Mouse (Mus musculus): Measurements from ENCODE around the gene Cpsf7. TPM values are rescaled to one million over a fixed set of nuclear protein-coding genes. Genes with fewer than 3 reads are reported as not detected.

Cpsf7 gene
- polyA plus RNA-seq, 1 experiment from 2014 or later, result 8.5 TPM

- 77% methylated on average over 6 of the region's 6 CpGs for WGBS (ENCODE audit: insufficient replicate concordance)
- ATAC-seq, result no peak
- no peak for DNase-seq
- 0 out of 2 replicates have a peak overlapping the region, but pooled peaks have one; percentile 9 for H3K4me2 ChIP-seq (ENCODE audit: low read depth, low read length)
- H3K4me1 ChIP-seq (ENCODE audit: insufficient read depth), result peaks cover 40% of the 10 kb centered on the region
- no peak overlapping the region for H3K4me3 ChIP-seq (ENCODE audit: low read depth, low read length)
- no peak for TF ChIP-seq CTCF (IDR thresholded peaks at IDR 0.05; ENCODE audit: low read depth)
- TF ChIP-seq EP300 (IDR thresholded peaks at IDR 0.05; ENCODE audit: low read depth), result no peak
- peaks cover 30% of the 10 kb centered on the region for H3K36me3 ChIP-seq (replicated peaks; ENCODE audit: insufficient read depth, low read length)
- peak overlapping the region; percentile 18; the same call in 1 of the 2 replicates for H3K27ac ChIP-seq (ENCODE audit: low read depth)
- no peak overlapping the region for H3K9ac ChIP-seq (replicated peaks)
- no peaks in the 10 kb centered on the region for H3K9me3 ChIP-seq (ENCODE audit: low read length)
- no peaks in the 10 kb centered on the region for H3K27me3 ChIP-seq (ENCODE audit: insufficient read depth, low read length)
Observed at GRCm38 (mm10) chr19:10581984-10582383, 56.9 kb downstream of the Cpsf7 start.

DNA sequence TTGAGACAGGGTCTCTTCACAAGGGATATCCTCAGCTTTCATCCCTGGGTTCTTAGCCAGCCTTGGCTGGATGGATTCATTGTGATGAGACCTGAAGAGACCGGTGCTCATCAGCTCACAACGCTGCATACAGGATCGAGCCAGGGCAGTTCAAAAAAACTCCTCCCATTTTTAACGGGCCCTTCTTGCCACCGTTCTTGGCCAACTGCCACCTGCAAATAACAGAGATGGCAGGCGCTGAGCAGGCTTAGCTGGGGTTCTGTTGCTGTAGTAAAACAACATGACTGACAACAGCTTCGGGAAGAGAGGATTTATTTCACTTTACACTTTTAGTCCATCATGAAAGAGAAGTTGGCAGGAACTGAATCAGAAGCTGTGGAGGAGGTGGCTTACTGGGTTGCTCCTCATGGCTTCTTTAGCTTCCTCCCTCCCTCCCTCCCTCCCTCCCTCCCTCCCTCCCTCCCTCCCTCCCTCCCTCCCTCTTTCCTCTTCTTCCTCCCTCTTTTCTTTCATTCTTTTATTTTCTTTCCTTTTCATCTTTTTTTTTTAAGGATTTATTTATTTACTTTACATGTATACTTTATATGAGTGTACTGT, 58.6 kb downstream of the Cpsf7 start:
- H3K27ac ChIP-seq (ENCODE audit: low read depth), result no peak overlapping the region
- no peak overlapping the region for H3K4me3 ChIP-seq (ENCODE audit: low read depth, low read length)
- ATAC-seq, result no peak
- DNase-seq, result no peak
- H3K4me2 ChIP-seq (ENCODE audit: low read depth, low read length), result no peak overlapping the region
- 51% methylated on average over 7 of the region's 7 CpGs for WGBS (ENCODE audit: insufficient replicate concordance)
- no peaks in the 10 kb centered on the region for H3K9me3 ChIP-seq (ENCODE audit: low read length)
- H3K36me3 ChIP-seq (replicated peaks; ENCODE audit: insufficient read depth, low read length), result peaks cover 43% of the 10 kb centered on the region
- TF ChIP-seq CTCF (IDR thresholded peaks at IDR 0.05; ENCODE audit: low read depth) (no peak), EP300 (IDR thresholded peaks at IDR 0.05; ENCODE audit: low read depth) (no peak)
- no peak overlapping the region for H3K9ac ChIP-seq (replicated peaks)
- H3K4me1 ChIP-seq (ENCODE audit: insufficient read depth), result peaks cover 36% of the 10 kb centered on the region
- H3K27me3 ChIP-seq (ENCODE audit: insufficient read depth, low read length), result no peaks in the 10 kb centered on the region

DNA sequence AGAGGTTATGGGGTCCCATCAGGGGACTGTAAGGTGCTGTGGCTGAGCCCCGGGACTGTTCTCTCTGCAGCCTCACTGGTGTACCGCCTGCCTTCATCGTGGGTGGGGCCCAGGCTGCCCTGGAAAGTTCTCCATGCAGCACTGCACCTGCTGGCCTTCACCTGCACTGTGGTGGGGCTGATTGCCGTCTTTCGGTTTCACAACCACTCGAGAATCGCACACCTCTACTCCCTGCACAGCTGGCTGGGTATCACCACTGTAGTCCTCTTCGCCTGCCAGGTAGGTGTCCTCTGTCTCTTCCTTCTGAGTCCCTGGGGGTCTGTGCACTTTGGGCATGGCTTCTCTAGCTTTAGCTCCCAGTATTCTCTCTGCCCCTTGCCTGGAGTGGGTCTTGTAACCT, 60.0 kb downstream of the Cpsf7 start:
- Histone ChIP-seq H3K36me3 (replicated peaks; ENCODE audit: insufficient read depth, low read length) (peaks cover 51% of the 10 kb centered on the region), H3K9me3 (ENCODE audit: low read length) (no peaks in the 10 kb centered on the region), H3K4me1 (ENCODE audit: insufficient read depth) (peaks cover 30% of the 10 kb centered on the region), H3K4me2 (ENCODE audit: low read depth, low read length) (peak overlapping the region; percentile 18; the same call in 1 of the 2 replicates), H3K27ac (ENCODE audit: low read depth) (no peak overlapping the region), H3K27me3 (ENCODE audit: insufficient read depth, low read length) (no peaks in the 10 kb centered on the region), H3K9ac (replicated peaks) (no peak overlapping the region), H3K4me3 (ENCODE audit: low read depth, low read length) (no peak overlapping the region)
- TF ChIP-seq CTCF (IDR thresholded peaks at IDR 0.05; ENCODE audit: low read depth) (no peak), EP300 (IDR thresholded peaks at IDR 0.05; ENCODE audit: low read depth) (no peak)
- DNase-seq (peak; percentile 35), ATAC-seq (peak; percentile 26)
- WGBS (ENCODE audit: insufficient replicate concordance), result 70% methylated on average over 8 of the region's 8 CpGs

DNA sequence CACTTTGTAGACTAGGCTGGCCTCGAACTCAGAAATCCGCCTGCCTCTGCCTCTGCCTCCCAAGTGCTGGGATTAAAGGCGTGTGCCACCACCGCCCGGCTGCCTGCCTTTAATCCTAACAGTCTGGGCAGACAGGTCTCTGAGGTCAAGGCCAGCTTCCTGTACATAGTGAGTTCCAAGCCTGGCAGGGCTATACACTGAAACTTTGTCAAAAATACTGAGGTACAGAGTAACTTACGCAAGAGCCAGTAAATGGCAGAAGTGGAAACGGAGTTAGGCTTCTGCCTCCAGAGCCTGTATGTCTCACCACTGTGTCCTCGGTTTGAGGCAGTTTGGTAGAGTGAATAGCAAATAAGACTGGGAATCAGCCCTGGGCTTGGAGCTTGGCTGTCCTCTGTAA, 62.2 kb downstream of the Cpsf7 start:
- 63% methylated on average over 8 of the region's 8 CpGs for WGBS (ENCODE audit: insufficient replicate concordance)
- TF ChIP-seq CTCF (IDR thresholded peaks at IDR 0.05; ENCODE audit: low read depth), result no peak
- TF ChIP-seq EP300 (IDR thresholded peaks at IDR 0.05; ENCODE audit: low read depth), result no peak
- Histone ChIP-seq H3K36me3 (replicated peaks; ENCODE audit: insufficient read depth, low read length) (peaks cover 52% of the 10 kb centered on the region), H3K9me3 (ENCODE audit: low read length) (no peaks in the 10 kb centered on the region), H3K9ac (replicated peaks) (no peak overlapping the region), H3K4me2 (ENCODE audit: low read depth, low read length) (no peak overlapping the region), H3K4me1 (ENCODE audit: insufficient read depth) (peaks cover 29% of the 10 kb centered on the region), H3K27ac (ENCODE audit: low read depth) (peak overlapping the region; percentile 29; the same call in 1 of the 2 replicates), H3K4me3 (ENCODE audit: low read depth, low read length) (no peak overlapping the region), H3K27me3 (ENCODE audit: insufficient read depth, low read length) (no peaks in the 10 kb centered on the region)
- DNase-seq (no peak), ATAC-seq (no peak)

- H3K9ac ChIP-seq (replicated peaks), result peak overlapping the region; percentile 26; the same call in 1 of the 2 replicates
- peaks cover 53% of the 10 kb centered on the region for H3K36me3 ChIP-seq (replicated peaks; ENCODE audit: insufficient read depth, low read length)
- H3K4me2 ChIP-seq (ENCODE audit: low read depth, low read length), result no peak overlapping the region
- ATAC-seq (peak; percentile 7; the same call in 1 of the 2 replicates), DNase-seq (peak; percentile 32)
- peaks cover 31% of the 10 kb centered on the region for H3K4me1 ChIP-seq (ENCODE audit: insufficient read depth)
- peak overlapping the region; percentile 45 for H3K27ac ChIP-seq (ENCODE audit: low read depth)
- H3K4me3 ChIP-seq (ENCODE audit: low read depth, low read length), result no peak overlapping the region
- WGBS (ENCODE audit: insufficient replicate concordance), result 53% methylated on average over 5 of the region's 5 CpGs
- TF ChIP-seq CTCF (IDR thresholded peaks at IDR 0.05; ENCODE audit: low read depth), result no peak
- no peak for TF ChIP-seq EP300 (IDR thresholded peaks at IDR 0.05; ENCODE audit: low read depth)
- no peaks in the 10 kb centered on the region for H3K27me3 ChIP-seq (ENCODE audit: insufficient read depth, low read length)
- H3K9me3 ChIP-seq (ENCODE audit: low read length), result no peaks in the 10 kb centered on the region
Observed at GRCm38 (mm10) chr19:10589127-10589857, 64.2 kb downstream of the Cpsf7 start.

DNA sequence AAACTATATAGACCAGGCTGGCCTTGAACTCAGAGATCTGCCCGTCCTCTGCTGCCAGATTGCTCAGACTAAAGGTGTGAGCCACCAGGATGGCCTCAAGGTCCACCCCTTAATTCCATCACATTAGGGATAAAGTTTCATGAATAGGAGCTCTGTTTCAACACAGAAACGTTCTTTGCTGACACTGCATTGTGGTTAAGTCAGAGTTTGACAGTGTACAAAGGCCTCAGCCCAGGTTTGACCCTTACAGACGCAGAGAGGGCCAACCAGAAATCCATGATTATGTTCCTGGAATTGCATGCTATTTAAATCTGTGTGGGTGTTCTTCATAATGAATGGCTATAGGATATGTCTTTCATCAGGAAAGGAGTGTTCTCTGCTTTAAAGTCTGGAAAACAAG, 65.2 kb downstream of the Cpsf7 start:
- ATAC-seq (peak; percentile 15; the same call in 1 of the 2 replicates), DNase-seq (no peak)
- TF ChIP-seq CTCF (IDR thresholded peaks at IDR 0.05; ENCODE audit: low read depth) (no peak), EP300 (IDR thresholded peaks at IDR 0.05; ENCODE audit: low read depth) (no peak)
- Histone ChIP-seq H3K36me3 (replicated peaks; ENCODE audit: insufficient read depth, low read length) (peaks cover 60% of the 10 kb centered on the region), H3K27me3 (ENCODE audit: insufficient read depth, low read length) (no peaks in the 10 kb centered on the region), H3K4me3 (ENCODE audit: low read depth, low read length) (no peak overlapping the region), H3K27ac (ENCODE audit: low read depth) (peak overlapping the region; percentile 45; the same call in 1 of the 2 replicates), H3K9ac (replicated peaks) (no peak overlapping the region), H3K4me1 (ENCODE audit: insufficient read depth) (peaks cover 26% of the 10 kb centered on the region), H3K4me2 (ENCODE audit: low read depth, low read length) (no peak overlapping the region), H3K9me3 (ENCODE audit: low read length) (no peaks in the 10 kb centered on the region)
- WGBS (ENCODE audit: insufficient replicate concordance), result 51% methylated on average over 3 of the region's 3 CpGs
